Comparison of ENCODE assay signal across 12 mouse cellular contexts in genomic region chr17:24443409-24443808, GRCm38 (mm10). TPM values are rescaled to one million over a fixed set of nuclear protein-coding genes. Genes with fewer than 3 reads are reported as not detected.
A peak's percentile ranks its signal among the peaks of the same experiment; 100 is the strongest.
DNase-seq lines count a peak whose midpoint lies in the region; ATAC-seq lines count a peak whose summit lies in the region.
"Had no signal": no experiment of that assay in that cellular context is flagged by ENCODE, and none has a peak within 500 bp of the region (broad histone marks: within the 10 kb centered on the region; RNA-seq: fewer than 3 reads in every experiment).

No protein-coding gene starts in this region.

- peak; percentile 44; the same call in 1 of the 2 replicates for ATAC-seq in frontal cortex, adult (ENCODE audit: low TSS enrichment)
- ATAC-seq: inflammation-experienced regulatory T-cells, adult 6 months; midbrain, embryonic 15.5 days had no signal

- DNase-seq in frontal cortex, postnatal 14 days (ENCODE audit: low spot score in 2 of 2) = no peak
- DNase-seq in urinary bladder, adult 18-20 months (ENCODE audit: low spot score in 2 of 2) = peak; percentile 55 to 69
- DNase-seq in urinary bladder, postnatal 10 days (ENCODE audit: low spot score) = no peak
- DNase-seq in frontal cortex, postnatal 36 days (ENCODE audit: low spot score in 2 of 2) = peak; percentile 45 to 50
- peak; percentile 61 for DNase-seq in testis, postnatal 14 days (ENCODE audit: low spot score)
- no peak for DNase-seq in heart, adult 8-10 months (ENCODE audit: low spot score)
- no peak for DNase-seq in heart, adult 11 months
- DNase-seq: heart, postnatal 14 days; thymus, adult 18-20 months had no signal

RNA-seq across cellular contexts. Expression of gene Dnase1l2, which starts 0.5 kb away (rescaled TPM):
- total RNA-seq in heart, adult 8-10 months (2022) = 1 to 10 TPM in 3 of 4 experiments, under 1 TPM in 1; 0.91 to 1.4 (median 1.1) TPM

RNA-seq across cellular contexts. Expression of gene Eci1, which starts 17.0 kb away (rescaled TPM):
- 100 to 1,000 TPM; 455 to 534 (median 495) TPM for total RNA-seq in heart, adult 8-10 months (2022)

RNA-seq across cellular contexts. Expression of gene E4f1, which starts 26.7 kb away (rescaled TPM):
- total RNA-seq in heart, adult 8-10 months (2022) = 10 to 100 TPM; 11.2 to 14.7 (median 11.9) TPM

RNA-seq across cellular contexts. Expression of gene Pgp, which starts 26.8 kb away (rescaled TPM):
- total RNA-seq in heart, adult 8-10 months (2022) = 10 to 100 TPM; 39.9 to 44.4 (median 41.4) TPM

RNA-seq across cellular contexts. Expression of gene Rnps1, which starts 29.0 kb away (rescaled TPM):
- 10 to 100 TPM; 59.7 to 61.4 (median 60.7) TPM for total RNA-seq in heart, adult 8-10 months (2022)

Comparison
In these comparisons a context has a peak if more than half of its experiments do, and no peak if none do; other contexts are left out.
1. DNase-seq: peak in urinary bladder, adult 18-20 months (2 of 2), frontal cortex, postnatal 36 days (2 of 2) and testis, postnatal 14 days (single experiment); none in frontal cortex, postnatal 14 days (0 of 2), urinary bladder, postnatal 10 days (single experiment), heart, adult 8-10 months (single experiment) and heart, adult 11 months (single experiment).